Mouse (Mus musculus) heart, postnatal 0 days (tissue): ENCODE measurements around the gene Ntrk3.

Source experiments
- CTCF ChIP-seq: IDR thresholded peaks from 2 replicates; pipeline ENCODE4 v1.5.1; 2016; ENCODE audit warnings: antibody characterized with exemption, control low read depth, low read depth
- EP300 ChIP-seq: IDR thresholded peaks from 2 replicates; pipeline ENCODE4 v1.6.1; 2016; ENCODE audit warnings: antibody characterized with exemption, low read depth

- TF ChIP-seq CTCF: 0 out of 2 replicates have a peak, but pooled peaks have one; percentile 4
- no peak for TF ChIP-seq EP300
Observed at GRCm38 (mm10) chr7:78652296-78652695, 85.5 kb downstream of the Ntrk3 start.
